In the genomic region with DNA sequence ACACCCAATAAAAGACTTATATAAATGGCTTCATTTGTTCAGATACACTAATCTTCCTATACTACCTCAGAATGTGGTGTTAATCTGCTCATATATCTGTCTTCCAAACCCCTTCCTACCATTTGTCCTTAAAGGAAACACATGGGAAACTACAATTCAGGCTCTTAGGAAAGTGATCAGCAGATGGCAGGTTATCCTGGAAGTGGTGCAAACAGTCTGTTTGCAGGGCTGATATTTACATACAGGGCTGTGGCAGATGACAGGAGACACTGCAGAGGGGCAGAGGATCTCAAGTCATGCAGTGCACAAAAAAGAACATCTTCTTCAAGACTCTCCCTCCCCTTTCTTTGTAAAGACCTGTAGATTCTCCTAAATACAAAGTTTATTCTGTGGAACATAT, we compare ENCODE assay signal across 16 mouse cellular contexts.
DNase-seq lines count a peak whose midpoint lies in the region; ATAC-seq and TF ChIP-seq lines count a peak whose summit lies in the region.
"Had no signal": no experiment of that assay in that cellular context is flagged by ENCODE, and none has a peak within 500 bp of the region (broad histone marks: within the 10 kb centered on the region; RNA-seq: fewer than 3 reads in every experiment).

No protein-coding gene starts in this region.

- H3K9me3 ChIP-seq in forebrain, embryonic 14.5 days (replicated peaks; ENCODE audit: control insufficient read depth, low read length): no peaks in the 10 kb centered on the region
- no peaks in the 10 kb centered on the region for H3K9me3 ChIP-seq in forebrain, embryonic 10.5 days
- H3K9me3 ChIP-seq in forebrain, embryonic 16.5 days (ENCODE audit: control insufficient read depth, low read length): no peaks in the 10 kb centered on the region
- H3K9me3 ChIP-seq in midbrain, embryonic 13.5 days: no peaks in the 10 kb centered on the region
- H3K9me3 ChIP-seq: embryonic facial prominence, embryonic 10.5 days; embryonic facial prominence, embryonic 12.5 days had no signal

- H3K9ac ChIP-seq in forebrain, embryonic 14.5 days (ENCODE audit: low read length): no peak overlapping the region
- no peak overlapping the region for H3K9ac ChIP-seq in forebrain, embryonic 16.5 days (replicated peaks; ENCODE audit: low read depth, low read length)
- H3K9ac ChIP-seq in midbrain, embryonic 13.5 days (replicated peaks): no peak overlapping the region
- H3K9ac ChIP-seq: embryonic facial prominence, embryonic 12.5 days had no signal

- intact Hi-C loops in left cerebral cortex, postnatal 36 days (cut with DNase I): no loop called here

- no peaks in the 10 kb centered on the region for H3K4me1 ChIP-seq in forebrain, embryonic 14.5 days (ENCODE audit: control insufficient read depth, insufficient read depth, low read length)
- no peaks in the 10 kb centered on the region for H3K4me1 ChIP-seq in forebrain, embryonic 10.5 days
- no peaks in the 10 kb centered on the region for H3K4me1 ChIP-seq in forebrain, embryonic 16.5 days (replicated peaks; ENCODE audit: control insufficient read depth, insufficient read depth, low read length)
- no peaks in the 10 kb centered on the region for H3K4me1 ChIP-seq in midbrain, embryonic 13.5 days (replicated peaks)
- H3K4me1 ChIP-seq: embryonic facial prominence, embryonic 10.5 days; embryonic facial prominence, embryonic 12.5 days had no signal

- DNase-seq in forebrain, embryonic 14.5 days (ENCODE audit: low spot score): peak; percentile 61
- no peak for DNase-seq in forebrain, embryonic 10.5 days (ENCODE audit: extremely low spot score, low spot score)
- peak; percentile 70 for DNase-seq in brain, embryonic 14.5 days (ENCODE audit: low read depth)
- no peak for DNase-seq in left cerebral cortex, postnatal 36 days (ENCODE audit: low spot score in 2 of 2)
- DNase-seq: adrenal gland, adult 2 months; adrenal gland, postnatal 10 days; adrenal gland, postnatal 25 days; cerebellum, adult 11-12 months; cerebellum, adult 2 months; cerebellum, adult 9-10 months; cerebellum, postnatal 10 days; cerebellum, postnatal 25 days had no signal

- H3K36me3 ChIP-seq in forebrain, embryonic 14.5 days (ENCODE audit: control insufficient read depth, insufficient read depth, low read length): no peaks in the 10 kb centered on the region
- no peaks in the 10 kb centered on the region for H3K36me3 ChIP-seq in forebrain, embryonic 10.5 days (replicated peaks)
- H3K36me3 ChIP-seq in forebrain, embryonic 16.5 days (ENCODE audit: control insufficient read depth, insufficient read depth): no peaks in the 10 kb centered on the region
- no peaks in the 10 kb centered on the region for H3K36me3 ChIP-seq in midbrain, embryonic 13.5 days
- H3K36me3 ChIP-seq: embryonic facial prominence, embryonic 10.5 days; embryonic facial prominence, embryonic 12.5 days had no signal

- no peak overlapping the region for H3K27ac ChIP-seq in forebrain, embryonic 14.5 days (ENCODE audit: low read depth, low read length)
- H3K27ac ChIP-seq in forebrain, embryonic 10.5 days: no peak overlapping the region
- no peak overlapping the region for H3K27ac ChIP-seq in forebrain, embryonic 16.5 days (ENCODE audit: low read length)
- no peak overlapping the region for H3K27ac ChIP-seq in midbrain, embryonic 13.5 days
- H3K27ac ChIP-seq: embryonic facial prominence, embryonic 10.5 days; embryonic facial prominence, embryonic 12.5 days had no signal

- no peak for TF ChIP-seq POLR2A in brain, embryonic 14.5 days (IDR thresholded peaks at IDR 0.05; ENCODE audit: borderline replicate concordance, extremely low read depth, insufficient read depth, insufficient read length, poor library complexity, severe bottlenecking)

- no peaks in the 10 kb centered on the region for H3K27me3 ChIP-seq in forebrain, embryonic 14.5 days (replicated peaks; ENCODE audit: control insufficient read depth, insufficient read depth, low read length)
- H3K27me3 ChIP-seq in forebrain, embryonic 10.5 days (ENCODE audit: poor library complexity, severe bottlenecking): no peaks in the 10 kb centered on the region
- H3K27me3 ChIP-seq in forebrain, embryonic 16.5 days (replicated peaks; ENCODE audit: control insufficient read depth, insufficient read depth, low read length): no peaks in the 10 kb centered on the region
- H3K27me3 ChIP-seq in midbrain, embryonic 13.5 days: no peaks in the 10 kb centered on the region
- H3K27me3 ChIP-seq: embryonic facial prominence, embryonic 12.5 days had no signal

- no peak for TF ChIP-seq CTCF in brain, embryonic 14.5 days (IDR thresholded peaks at IDR 0.05; ENCODE audit: borderline replicate concordance, extremely low read depth, insufficient read depth, insufficient read length)

- peak; percentile 74 for ATAC-seq in forebrain, embryonic 14.5 days
- ATAC-seq in forebrain, embryonic 16.5 days: peak; percentile 64
- no peak for ATAC-seq in midbrain, embryonic 13.5 days

- no peak overlapping the region for H3K4me3 ChIP-seq in forebrain, embryonic 14.5 days (ENCODE audit: low read depth, low read length)
- H3K4me3 ChIP-seq in forebrain, embryonic 10.5 days: no peak overlapping the region
- no peak overlapping the region for H3K4me3 ChIP-seq in forebrain, embryonic 16.5 days (replicated peaks; ENCODE audit: low read length)
- no peak overlapping the region for H3K4me3 ChIP-seq in midbrain, embryonic 13.5 days (replicated peaks)
- H3K4me3 ChIP-seq: embryonic facial prominence, embryonic 10.5 days; embryonic facial prominence, embryonic 12.5 days had no signal

- H3K4me2 ChIP-seq in forebrain, embryonic 14.5 days (ENCODE audit: low read length): no peak overlapping the region
- H3K4me2 ChIP-seq in forebrain, embryonic 16.5 days (ENCODE audit: low read length): no peak overlapping the region
- H3K4me2 ChIP-seq in midbrain, embryonic 13.5 days (replicated peaks): no peak overlapping the region
- H3K4me2 ChIP-seq: embryonic facial prominence, embryonic 12.5 days had no signal

Comparison
In these comparisons a context has a peak if more than half of its experiments do, and no peak if none do; other contexts are left out.
1. DNase-seq: peak in forebrain, embryonic 14.5 days (single experiment) and brain, embryonic 14.5 days (single experiment); none in forebrain, embryonic 10.5 days (single experiment) and left cerebral cortex, postnatal 36 days (0 of 2).